Mouse (Mus musculus): Measurements from ENCODE around the gene H2afy. TPM values are rescaled to one million over a fixed set of nuclear protein-coding genes. Genes with fewer than 3 reads are reported as not detected.

The H2afy gene
- total and polyA plus RNA-seq, 2 experiments from 2014 or later: 134 to 163 TPM

- TF ChIP-seq CTCF (IDR thresholded peaks at IDR 0.05): no peak
- Histone ChIP-seq H3K27ac (ENCODE audit: low read depth, low read length) (no peak overlapping the region), H3K36me3 (ENCODE audit: insufficient read depth, low read length) (no peaks in the 10 kb centered on the region), H3K9ac (replicated peaks; ENCODE audit: low read length, poor library complexity, severe bottlenecking) (no peak overlapping the region), H3K4me1 (ENCODE audit: insufficient read depth, low read length) (no peaks in the 10 kb centered on the region), H3K4me2 (ENCODE audit: low read depth, low read length, poor library complexity, severe bottlenecking) (no peak overlapping the region), H3K4me3 (ENCODE audit: low read depth, low read length) (no peak overlapping the region), H3K9me3 (ENCODE audit: low read length) (no peaks in the 10 kb centered on the region), H3K27me3 (ENCODE audit: insufficient read depth, low read length) (no peaks in the 10 kb centered on the region)
- no peak for ATAC-seq (ENCODE audit: low FRiP score)
- 71% methylated on average over 14 of the region's 14 CpGs for WGBS
- no peak for DNase-seq (ENCODE audit: low spot score)
Measured at GRCm38 (mm10) chr13:56025027-56025410, 111.1 kb downstream of the H2afy start.

- H3K27ac ChIP-seq (ENCODE audit: low read depth, low read length): no peak overlapping the region
- no peak overlapping the region for H3K4me3 ChIP-seq (ENCODE audit: low read depth, low read length)
- ATAC-seq (ENCODE audit: low FRiP score) (no peak), DNase-seq (ENCODE audit: low spot score) (no peak)
- 69% methylated on average over 14 of the region's 14 CpGs for WGBS
- no peaks in the 10 kb centered on the region for H3K9me3 ChIP-seq (ENCODE audit: low read length)
- no peak for TF ChIP-seq CTCF (IDR thresholded peaks at IDR 0.05)
- H3K36me3 ChIP-seq (ENCODE audit: insufficient read depth, low read length): no peaks in the 10 kb centered on the region
- no peaks in the 10 kb centered on the region for H3K27me3 ChIP-seq (ENCODE audit: insufficient read depth, low read length)
- H3K9ac ChIP-seq (replicated peaks; ENCODE audit: low read length, poor library complexity, severe bottlenecking): no peak overlapping the region
- no peak overlapping the region for H3K4me2 ChIP-seq (ENCODE audit: low read depth, low read length, poor library complexity, severe bottlenecking)
- no peaks in the 10 kb centered on the region for H3K4me1 ChIP-seq (ENCODE audit: insufficient read depth, low read length)
Measured at GRCm38 (mm10) chr13:56024410-56025026, 111.6 kb downstream of the H2afy start.

Other genes starting within 250 kb of the H2afy start
- 0.49 and 0.52 TPM in 2 replicates for gene Tifab, start 42.5 kb upstream of the H2afy start, total RNA-seq (2014; rRNA removed)
- 0.64 and 0.76 TPM in 2 replicates for gene Tifab, start 42.5 kb upstream of the H2afy start, polyA plus RNA-seq (2015; fragmentation: Nextera tagmentation; extraction: Ambion mirVana)
- gene Neurog1, start 115.8 kb upstream of the H2afy start, total RNA-seq (2014; rRNA removed): not detected in 2 replicates
- not detected in 2 replicates for gene Neurog1, start 115.8 kb upstream of the H2afy start, polyA plus RNA-seq (2015; fragmentation: Nextera tagmentation; extraction: Ambion mirVana)
- gene Cxcl14, start 160.2 kb upstream of the H2afy start, total RNA-seq (2014; rRNA removed): 31.5 and 34.1 TPM in 2 replicates
- 32.7 and 37.0 TPM in 2 replicates for gene Cxcl14, start 160.2 kb upstream of the H2afy start, polyA plus RNA-seq (2015; fragmentation: Nextera tagmentation; extraction: Ambion mirVana)